Mouse (Mus musculus): ENCODE data around the gene Mat2a.

DNA sequence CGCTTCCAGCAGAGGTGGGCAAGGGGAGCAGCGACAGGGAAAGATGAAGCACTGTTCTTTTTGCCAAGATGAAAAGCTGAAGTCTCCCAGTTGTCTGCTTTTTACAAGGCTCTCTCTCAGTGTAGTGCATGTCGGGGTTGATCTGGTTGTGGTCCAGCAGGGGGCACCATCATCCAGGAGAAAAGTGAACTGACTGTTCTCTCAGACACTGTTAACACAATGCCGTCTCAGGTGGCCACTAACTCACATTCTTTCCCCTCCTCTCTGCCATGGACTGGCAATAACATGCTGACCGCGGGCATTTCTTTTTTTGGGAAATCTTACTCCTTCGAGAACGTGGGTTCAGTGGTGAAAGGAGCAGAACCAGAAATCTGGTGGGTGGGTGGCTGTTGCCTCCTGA is 11.3 kb downstream of the Mat2a start:
- no peak for TF ChIP-seq IRF4 (IDR thresholded peaks at IDR 0.05; ENCODE audit: low read depth, low read length)
- TF ChIP-seq CTCF (conservative IDR thresholded peaks at IDR 0.05 in 1 of 2, IDR thresholded peaks at IDR 0.05 in 1 of 2; ENCODE audit: low read depth in 2 of 2, low read length in 2 of 2) = peak; percentile 68 to 96
- TF ChIP-seq CHD1 (IDR thresholded peaks at IDR 0.05; ENCODE audit: low read depth, low read length) = no peak
- TF ChIP-seq ZNF384 (IDR thresholded peaks at IDR 0.05; ENCODE audit: low read depth, low read length) = no peak
- TF ChIP-seq USF2 (conservative IDR thresholded peaks at IDR 0.05; ENCODE audit: low read depth, low read length) = no peak
- TF ChIP-seq POLR2A (IDR thresholded peaks at IDR 0.05; ENCODE audit: low read depth, low read length) = no peak
- no peak for TF ChIP-seq MAZ (IDR thresholded peaks at IDR 0.05; ENCODE audit: low read depth, low read length)
- TF ChIP-seq RAD21 (IDR thresholded peaks at IDR 0.05; ENCODE audit: low read depth, low read length) = peak; percentile 95
- no peak for TF ChIP-seq E2F4 (IDR thresholded peaks at IDR 0.05; ENCODE audit: insufficient replicate concordance, low read depth, low read length)

Measured in CH12.LX (cell line).